Mouse (Mus musculus) lung, postnatal 0 days (tissue): ENCODE results near the gene Gm10840. TPM values are rescaled to one million over a fixed set of nuclear protein-coding genes. Genes with fewer than 3 reads are reported as not detected.
A peak's percentile ranks its signal among the peaks of the same experiment; 100 is the strongest.

ENCODE experiments used
- ATAC-seq: fragments of 200-750 bp; cut with Nextera tagmentation; 2 replicates; pipeline ENCODE4 v1.8.0; 2017; ENCODE audit warnings: moderate library complexity
- DNase-seq: peaks from one replicate; pipeline ENCODE4 v3.0.0-alpha.2; 2016; ENCODE audit warnings: low spot score
- H3K27ac ChIP-seq: fragments of 300-500 bp; sonication (generic); 2 replicates; pipeline ENCODE4 v1.5.1; 2014; ENCODE audit warnings: antibody characterized with exemption, mild to moderate bottlenecking, low read length, mixed read lengths
- H3K27me3 ChIP-seq: fragments of 300-500 bp; sonication (generic); replicated peaks from 2 replicates; pipeline ENCODE4 v1.6.1; 2014; ENCODE audit warnings: low read length, mixed read lengths; ENCODE audit not compliant: insufficient read depth
- H3K36me3 ChIP-seq: fragments of 300-500 bp; sonication (generic); 2 replicates; pipeline ENCODE4 v1.6.1; 2014; ENCODE audit warnings: low read length, mixed read lengths; ENCODE audit not compliant: insufficient read depth
- H3K4me1 ChIP-seq: fragments of 300-500 bp; sonication (generic); 2 replicates; pipeline ENCODE4 v1.6.1; 2014; ENCODE audit warnings: antibody characterized with exemption, low read depth, low read length, mixed read lengths; ENCODE audit not compliant: insufficient read depth
- H3K4me2 ChIP-seq: fragments of 300-500 bp; sonication (generic); replicated peaks from 2 replicates; pipeline ENCODE4 v1.6.1; 2014; ENCODE audit warnings: low read depth, mild to moderate bottlenecking, low read length, moderate library complexity, mixed read lengths
- H3K4me3 ChIP-seq: fragments of 300-500 bp; sonication (generic); 2 replicates; pipeline ENCODE4 v1.5.1; 2014; ENCODE audit warnings: low read depth, low read length
- H3K9ac ChIP-seq: fragments of 300-500 bp; sonication (generic); replicated peaks from 2 replicates; pipeline ENCODE4 v1.6.1; 2014; ENCODE audit warnings: low read depth, mild to moderate bottlenecking
- H3K9me3 ChIP-seq: fragments of 300-500 bp; sonication (generic); 2 replicates; pipeline ENCODE4 v1.6.1; 2016; ENCODE audit warnings: low read length, mixed read lengths
- CTCF ChIP-seq: IDR thresholded peaks from 2 replicates; pipeline ENCODE4 v1.5.1; 2016; ENCODE audit warnings: antibody characterized with exemption, mild to moderate bottlenecking
- EP300 ChIP-seq: IDR thresholded peaks from 2 replicates; pipeline ENCODE4 v1.6.1; 2016; ENCODE audit warnings: antibody characterized with exemption, mild to moderate bottlenecking, control low read depth
- WGBS: fragments of 180-500 bp; shearing (Covaris S2); extraction: QIAGEN DNeasy Blood & Tissue Kit; methylation state at CpG from one replicate; pipeline ENCODE4 v1.1.7; 2014; 5-methylcytosine and 5-hydroxymethylcytosine counted together
- polyA plus RNA-seq: library from polyadenylated mRNA; unstranded; fragments of >200 nt; fragmentation: Nextera tagmentation; extraction: Ambion mirVana; gene quantifications from 2 replicates; pipeline ENCODE4 v1.2.1, GENCODE M21; 2015

Gene Gm10840
- polyA plus RNA-seq, 1 experiment from 2014 or later: not detected

- Histone ChIP-seq H3K9me3 (no peaks in the 10 kb centered on the region), H3K36me3 (no peaks in the 10 kb centered on the region), H3K27me3 (no peaks in the 10 kb centered on the region), H3K9ac (no peak overlapping the region), H3K4me2 (no peak overlapping the region), H3K4me3 (no peak overlapping the region), H3K27ac (no peak overlapping the region), H3K4me1 (no peaks in the 10 kb centered on the region)
- ATAC-seq (peak; percentile 43), DNase-seq (peak; percentile 28)
- TF ChIP-seq CTCF (no peak), EP300 (no peak)
- WGBS: 64% methylated on average over 7 of the region's 7 CpGs
Observed at GRCm38 (mm10) chr11:106179711-106180448, 19.2 kb downstream of the Gm10840 start.

GRCm38 (mm10) chr11:106180449-106180801 lies 19.8 kb downstream of the Gm10840 start:
- Histone ChIP-seq H3K4me3 (no peak overlapping the region), H3K27ac (no peak overlapping the region), H3K4me1 (no peaks in the 10 kb centered on the region), H3K27me3 (no peaks in the 10 kb centered on the region), H3K9me3 (no peaks in the 10 kb centered on the region), H3K4me2 (no peak overlapping the region), H3K9ac (no peak overlapping the region), H3K36me3 (no peaks in the 10 kb centered on the region)
- no peak for TF ChIP-seq EP300
- TF ChIP-seq CTCF: no peak
- DNase-seq (no peak), ATAC-seq (no peak)
- WGBS: 91% methylated on average over 2 of the region's 2 CpGs

GRCm38 (mm10) chr11:106187326-106187725 lies 26.7 kb downstream of the Gm10840 start:
- H3K27ac ChIP-seq: peak overlapping the region; percentile 47; the same call in 1 of the 2 replicates
- no peaks in the 10 kb centered on the region for H3K9me3 ChIP-seq
- no peak for TF ChIP-seq CTCF
- TF ChIP-seq EP300: no peak
- no peaks in the 10 kb centered on the region for H3K4me1 ChIP-seq
- ATAC-seq (no peak), DNase-seq (no peak)
- no peak overlapping the region for H3K4me3 ChIP-seq
- H3K9ac ChIP-seq: no peak overlapping the region
- WGBS: 90% methylated on average over 4 of the region's 4 CpGs
- no peaks in the 10 kb centered on the region for H3K36me3 ChIP-seq
- no peak overlapping the region for H3K4me2 ChIP-seq
- H3K27me3 ChIP-seq: no peaks in the 10 kb centered on the region

- 93% methylated on average over 3 of the region's 3 CpGs for WGBS
- TF ChIP-seq EP300 (no peak), CTCF (no peak)
- Histone ChIP-seq H3K27me3 (no peaks in the 10 kb centered on the region), H3K9ac (no peak overlapping the region), H3K4me3 (no peak overlapping the region), H3K4me2 (no peak overlapping the region), H3K9me3 (no peaks in the 10 kb centered on the region), H3K4me1 (no peaks in the 10 kb centered on the region), H3K27ac (no peak overlapping the region), H3K36me3 (no peaks in the 10 kb centered on the region)
- ATAC-seq: no peak
- DNase-seq: no peak
Observed at GRCm38 (mm10) chr11:106191716-106192115, 31.1 kb downstream of the Gm10840 start.

GRCm38 (mm10) chr11:106192241-106192640 lies 31.6 kb downstream of the Gm10840 start:
- no peaks in the 10 kb centered on the region for H3K9me3 ChIP-seq
- DNase-seq: no peak
- H3K27me3 ChIP-seq: no peaks in the 10 kb centered on the region
- no peak overlapping the region for H3K4me3 ChIP-seq
- H3K9ac ChIP-seq: no peak overlapping the region
- H3K4me2 ChIP-seq: peak overlapping the region; percentile 71; the same call in 1 of the 2 replicates
- TF ChIP-seq CTCF (no peak), EP300 (no peak)
- no peak overlapping the region for H3K27ac ChIP-seq
- WGBS: 67% methylated on average over 5 of the region's 5 CpGs
- no peaks in the 10 kb centered on the region for H3K4me1 ChIP-seq
- no peak for ATAC-seq
- no peaks in the 10 kb centered on the region for H3K36me3 ChIP-seq

- Histone ChIP-seq H3K36me3 (no peaks in the 10 kb centered on the region), H3K27ac (peak overlapping the region; percentile 71), H3K27me3 (no peaks in the 10 kb centered on the region), H3K4me2 (peak overlapping the region; percentile 71), H3K9ac (peak overlapping the region; percentile 48), H3K9me3 (no peaks in the 10 kb centered on the region), H3K4me1 (no peaks in the 10 kb centered on the region), H3K4me3 (peak overlapping the region; percentile 62)
- DNase-seq: peak; percentile 20
- peak; percentile 49; the same call in 1 of the 2 replicates for TF ChIP-seq CTCF
- no peak for TF ChIP-seq EP300
- 6% methylated on average over 19 of the region's 19 CpGs for WGBS
- no peak; the same call in 1 of the 2 replicates for ATAC-seq
Observed at GRCm38 (mm10) chr11:106192657-106193370, 32.2 kb downstream of the Gm10840 start.
